Mouse (Mus musculus) testis, adult 2 months (tissue): ENCODE measurements at regions not wholly inside any gene's neighbourhood (a gene's known extent, or its start where the extent isn't known, plus 50 kb on each side); places are given as distances from the start of the nearest gene placed in this dataset.

Experiments used
- CTCF ChIP-seq: fragments of 200-500 bp; IDR thresholded peaks from 2 replicates; pipeline ENCODE4 v1.5.1; 2012; ENCODE audit warnings: low read depth, mild to moderate bottlenecking, inconsistent platforms, low read length, moderate library complexity; ENCODE audit not compliant: control insufficient read depth, insufficient read depth, insufficient replicate concordance
- POLR2A ChIP-seq: fragments of 200-500 bp; IDR thresholded peaks from 2 replicates; pipeline ENCODE4 v1.6.1; 2012; ENCODE audit warnings: low read depth, mild to moderate bottlenecking, inconsistent platforms, low read length, moderate library complexity; ENCODE audit not compliant: control insufficient read depth

DNA sequence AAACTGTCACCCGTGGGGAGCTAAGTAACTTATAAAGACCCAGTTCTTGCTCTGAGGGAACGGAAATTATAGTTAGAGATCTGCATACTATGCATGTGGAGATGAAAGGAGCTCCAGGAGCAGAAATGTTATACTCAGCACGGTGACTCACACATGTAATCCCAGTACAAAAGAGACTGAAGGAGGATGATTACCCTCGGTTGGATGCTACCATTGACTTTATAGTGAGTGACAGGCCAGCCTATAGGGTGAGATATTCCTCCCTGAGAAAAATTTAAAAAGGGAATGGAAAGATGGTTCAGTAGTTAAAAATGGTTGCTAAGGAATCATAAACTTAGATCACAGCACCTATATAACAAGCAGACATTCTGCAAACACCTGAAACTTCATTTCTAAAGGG, 287.1 kb upstream of the 4933412E24Rik start:
- TF ChIP-seq CTCF: no peak
- no peak for TF ChIP-seq POLR2A
